Mouse (Mus musculus) neural tube, embryonic 14.5 days (tissue): ENCODE measurements at regions not wholly inside any gene's neighbourhood (a gene's known extent, or its start where the extent isn't known, plus 50 kb on each side); places are given as distances from the start of the nearest gene placed in this dataset.

Source experiments
- ATAC-seq: fragments of 200-750 bp; cut with Nextera tagmentation; 2 replicates; pipeline ENCODE4 v1.8.0; 2017; ENCODE audit warnings: low read depth, mild to moderate bottlenecking, moderate TSS enrichment, moderate library complexity
- H3K27ac ChIP-seq: fragments of 300-500 bp; sonication (generic); 2 replicates; pipeline ENCODE4 v1.5.1; 2014; ENCODE audit warnings: low read depth, mild to moderate bottlenecking, control low read depth, low read length, moderate library complexity, mixed read lengths
- H3K27me3 ChIP-seq: fragments of 300-500 bp; sonication (generic); 2 replicates; pipeline ENCODE4 v1.6.1; 2014; ENCODE audit warnings: low read length; ENCODE audit not compliant: control insufficient read depth, insufficient read depth
- H3K36me3 ChIP-seq: fragments of 300-500 bp; sonication (generic); 2 replicates; pipeline ENCODE4 v1.6.1; 2014; ENCODE audit warnings: low read length, mixed read lengths; ENCODE audit not compliant: control insufficient read depth, insufficient read depth
- H3K4me1 ChIP-seq: fragments of 300-500 bp; sonication (generic); 2 replicates; pipeline ENCODE4 v1.6.1; 2014; ENCODE audit warnings: low read length; ENCODE audit not compliant: control insufficient read depth, insufficient read depth
- H3K4me2 ChIP-seq: fragments of 300-500 bp; sonication (generic); 2 replicates; pipeline ENCODE4 v1.6.1; 2014; ENCODE audit warnings: mild to moderate bottlenecking, low read depth, low read length, control low read depth
- H3K4me3 ChIP-seq: fragments of 300-500 bp; sonication (generic); 2 replicates; pipeline ENCODE4 v1.5.1; 2014; ENCODE audit warnings: low read depth, low read length, control low read depth, mixed read lengths
- H3K9ac ChIP-seq: fragments of 300-500 bp; sonication (generic); replicated peaks from 2 replicates; pipeline ENCODE4 v1.6.1; 2014; ENCODE audit warnings: low read depth, mild to moderate bottlenecking, control low read depth, low read length, mixed read lengths
- H3K9me3 ChIP-seq: fragments of 300-500 bp; sonication (generic); 2 replicates; pipeline ENCODE4 v1.6.1; 2016; ENCODE audit warnings: low read length; ENCODE audit not compliant: control insufficient read depth
- WGBS: fragments of 180-500 bp; shearing (Covaris S2); extraction: QIAGEN DNeasy Blood & Tissue Kit; methylation state at CpG from one replicate; pipeline ENCODE4 v1.1.7; 2014; 5-methylcytosine and 5-hydroxymethylcytosine counted together

- no peak for ATAC-seq
- H3K4me1 ChIP-seq: no peaks in the 10 kb centered on the region
- no peak overlapping the region for H3K9ac ChIP-seq
- H3K9me3 ChIP-seq: no peaks in the 10 kb centered on the region
- H3K27me3 ChIP-seq: no peaks in the 10 kb centered on the region
- 71% methylated on average over 2 of the region's 2 CpGs for WGBS
- H3K36me3 ChIP-seq: no peaks in the 10 kb centered on the region
- H3K4me2 ChIP-seq: no peak overlapping the region
- no peak overlapping the region for H3K4me3 ChIP-seq
- H3K27ac ChIP-seq: no peak overlapping the region
Measured at GRCm38 (mm10) chr3:155513885-155514284, 420.7 kb downstream of the Lrriq3 start.

- H3K4me3 ChIP-seq: no peak overlapping the region
- no peaks in the 10 kb centered on the region for H3K9me3 ChIP-seq
- no peak overlapping the region for H3K4me2 ChIP-seq
- no peaks in the 10 kb centered on the region for H3K36me3 ChIP-seq
- ATAC-seq: no peak
- no peak overlapping the region for H3K27ac ChIP-seq
- WGBS: 82% methylated on average over 3 of the region's 3 CpGs
- no peaks in the 10 kb centered on the region for H3K4me1 ChIP-seq
- H3K9ac ChIP-seq: no peak overlapping the region
- H3K27me3 ChIP-seq: no peaks in the 10 kb centered on the region
Measured at GRCm38 (mm10) chr3:155529312-155529711, 436.1 kb downstream of the Lrriq3 start.

GRCm38 (mm10) chr3:155530811-155531210 lies 437.6 kb downstream of the Lrriq3 start:
- no peaks in the 10 kb centered on the region for H3K36me3 ChIP-seq
- H3K4me2 ChIP-seq: no peak overlapping the region
- no peaks in the 10 kb centered on the region for H3K4me1 ChIP-seq
- no peak overlapping the region for H3K9ac ChIP-seq
- H3K27ac ChIP-seq: no peak overlapping the region
- H3K9me3 ChIP-seq: no peaks in the 10 kb centered on the region
- no peak overlapping the region for H3K4me3 ChIP-seq
- H3K27me3 ChIP-seq: no peaks in the 10 kb centered on the region
- no peak for ATAC-seq

GRCm38 (mm10) chr3:155532075-155532474 lies 438.8 kb downstream of the Lrriq3 start:
- ATAC-seq: no peak
- no peaks in the 10 kb centered on the region for H3K9me3 ChIP-seq
- H3K4me2 ChIP-seq: no peak overlapping the region
- H3K4me1 ChIP-seq: no peaks in the 10 kb centered on the region
- 76% methylated on average over 4 of the region's 4 CpGs for WGBS
- H3K27me3 ChIP-seq: no peaks in the 10 kb centered on the region
- H3K36me3 ChIP-seq: no peaks in the 10 kb centered on the region
- no peak overlapping the region for H3K9ac ChIP-seq
- no peak overlapping the region for H3K27ac ChIP-seq
- H3K4me3 ChIP-seq: no peak overlapping the region

GRCm38 (mm10) chr3:155548204-155548603 lies 455.0 kb downstream of the Lrriq3 start:
- no peak overlapping the region for H3K9ac ChIP-seq
- no peak for ATAC-seq
- no peak overlapping the region for H3K27ac ChIP-seq
- WGBS: 90% methylated on average over 6 of the region's 6 CpGs
- H3K4me1 ChIP-seq: no peaks in the 10 kb centered on the region
- no peaks in the 10 kb centered on the region for H3K36me3 ChIP-seq
- no peak overlapping the region for H3K4me3 ChIP-seq
- no peaks in the 10 kb centered on the region for H3K9me3 ChIP-seq
- no peak overlapping the region for H3K4me2 ChIP-seq
- H3K27me3 ChIP-seq: no peaks in the 10 kb centered on the region

- no peak overlapping the region for H3K9ac ChIP-seq
- H3K36me3 ChIP-seq: no peaks in the 10 kb centered on the region
- ATAC-seq: peak; percentile 34; the same call in 1 of the 2 replicates
- WGBS: 12% methylated on average over 2 of the region's 2 CpGs
- H3K27me3 ChIP-seq: no peaks in the 10 kb centered on the region
- no peaks in the 10 kb centered on the region for H3K9me3 ChIP-seq
- no peak overlapping the region for H3K27ac ChIP-seq
- H3K4me2 ChIP-seq: no peak overlapping the region
- no peak overlapping the region for H3K4me3 ChIP-seq
- H3K4me1 ChIP-seq: no peaks in the 10 kb centered on the region
Measured at GRCm38 (mm10) chr3:155577111-155577510, 483.9 kb downstream of the Lrriq3 start.

GRCm38 (mm10) chr3:155604001-155604400 lies 510.8 kb downstream of the Lrriq3 start:
- H3K9me3 ChIP-seq: no peaks in the 10 kb centered on the region
- no peaks in the 10 kb centered on the region for H3K36me3 ChIP-seq
- no peak overlapping the region for H3K9ac ChIP-seq
- 62% methylated on average over 1 of the region's 1 CpGs for WGBS
- no peak overlapping the region for H3K27ac ChIP-seq
- H3K4me3 ChIP-seq: no peak overlapping the region
- no peak for ATAC-seq
- H3K27me3 ChIP-seq: no peaks in the 10 kb centered on the region
- H3K4me1 ChIP-seq: no peaks in the 10 kb centered on the region
- H3K4me2 ChIP-seq: no peak overlapping the region
